Mouse (Mus musculus): ENCODE data around the gene Dner. TPM values are rescaled to one million over a fixed set of nuclear protein-coding genes. Genes with fewer than 3 reads are reported as not detected.

Dner gene
- polyA plus RNA-seq, 1 experiment from 2014 or later, result 0.89 TPM

DNA sequence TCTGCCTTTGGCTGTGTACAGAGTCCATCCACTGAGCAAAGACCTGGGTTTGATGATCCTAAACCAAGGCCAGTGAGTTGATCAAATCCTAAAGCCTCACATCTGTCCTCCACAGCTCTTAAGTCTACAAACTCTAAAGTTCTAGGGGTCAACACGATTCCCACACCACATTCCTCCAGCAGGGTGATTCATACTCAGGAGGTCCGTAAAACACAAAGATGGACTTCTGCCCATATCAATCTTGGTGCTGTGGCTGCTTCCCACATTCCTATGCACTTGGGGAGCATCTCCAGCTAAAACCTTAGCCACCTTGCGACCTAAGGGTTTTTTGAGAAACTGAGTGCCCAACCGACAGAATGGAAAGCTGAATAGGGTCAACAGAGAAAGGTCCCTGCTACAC lies 305.1 kb downstream of the Dner start:
- DNase-seq (ENCODE audit: low spot score), result no peak
- Histone ChIP-seq H3K27ac (no peak overlapping the region), H3K36me3 (no peaks in the 10 kb centered on the region), H3K4me1 (no peaks in the 10 kb centered on the region), H3K4me3 (no peak overlapping the region), H3K9me3 (replicated peaks) (no peaks in the 10 kb centered on the region), H3K27me3 (ENCODE audit: low read depth, poor library complexity, severe bottlenecking) (no peaks in the 10 kb centered on the region)
- WGBS, result 91% methylated on average over 4 of the region's 4 CpGs

DNA sequence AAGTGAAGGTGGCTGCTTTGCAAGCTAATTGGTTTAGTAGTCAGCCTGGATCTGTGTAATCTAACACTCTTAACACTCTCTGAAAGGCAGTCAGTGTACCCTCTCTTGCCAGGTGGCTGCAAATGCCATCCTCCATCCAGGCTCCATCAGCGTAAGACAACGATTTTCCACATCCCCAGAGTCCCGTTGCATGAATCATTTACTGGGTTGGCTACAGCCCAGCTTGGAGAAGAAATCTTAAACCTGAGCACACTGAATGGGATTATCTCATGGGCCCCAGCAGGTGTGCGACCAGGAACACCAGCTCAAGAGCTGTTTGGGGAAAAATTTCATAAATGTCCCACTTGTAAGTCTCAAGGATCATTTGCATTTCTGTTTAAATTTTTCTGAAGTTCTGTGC lies 308.4 kb downstream of the Dner start:
- DNase-seq (ENCODE audit: low spot score), result no peak
- Histone ChIP-seq H3K27me3 (ENCODE audit: low read depth, poor library complexity, severe bottlenecking) (no peaks in the 10 kb centered on the region), H3K4me3 (no peak overlapping the region), H3K4me1 (no peaks in the 10 kb centered on the region), H3K27ac (no peak overlapping the region), H3K9me3 (replicated peaks) (no peaks in the 10 kb centered on the region), H3K36me3 (no peaks in the 10 kb centered on the region)
- 82% methylated on average over 4 of the region's 4 CpGs for WGBS

DNA sequence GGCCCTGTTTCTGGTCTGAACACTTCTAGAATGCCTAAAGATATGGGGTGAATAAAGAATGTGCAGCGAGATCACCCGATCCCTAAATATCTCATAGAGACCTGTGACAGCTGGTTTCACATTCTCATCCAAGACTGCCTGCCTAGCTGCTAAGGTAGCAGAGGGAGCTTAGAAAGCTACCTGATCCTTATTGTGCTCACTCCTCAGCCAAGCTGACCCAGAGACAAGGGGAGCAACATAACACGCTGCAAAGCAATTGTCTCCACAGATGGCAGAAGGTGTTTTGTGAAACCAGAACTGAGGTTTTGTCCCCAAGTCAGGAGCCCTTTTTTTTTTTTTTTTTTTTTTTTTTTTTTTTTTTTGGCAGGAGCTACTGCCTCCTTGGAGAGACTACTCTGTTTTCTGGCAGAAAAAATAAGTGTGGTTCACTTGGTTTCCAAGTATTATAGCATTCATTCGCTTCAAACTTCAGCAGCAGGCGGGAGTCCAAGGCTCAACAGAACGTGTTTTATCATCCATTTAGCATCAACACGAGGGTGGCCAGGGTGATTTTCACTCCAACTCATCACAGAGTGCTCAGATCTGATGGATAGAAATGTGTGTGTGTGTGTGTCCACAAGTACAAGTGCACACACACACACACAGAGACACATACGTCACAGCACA lies 309.4 kb downstream of the Dner start:
- Histone ChIP-seq H3K4me3 (no peak overlapping the region), H3K4me1 (no peaks in the 10 kb centered on the region), H3K9me3 (replicated peaks) (no peaks in the 10 kb centered on the region), H3K36me3 (no peaks in the 10 kb centered on the region), H3K27ac (no peak overlapping the region), H3K27me3 (ENCODE audit: low read depth, poor library complexity, severe bottlenecking) (no peaks in the 10 kb centered on the region)
- no peak for DNase-seq (ENCODE audit: low spot score)
- 84% methylated on average over 8 of the region's 8 CpGs for WGBS

DNA sequence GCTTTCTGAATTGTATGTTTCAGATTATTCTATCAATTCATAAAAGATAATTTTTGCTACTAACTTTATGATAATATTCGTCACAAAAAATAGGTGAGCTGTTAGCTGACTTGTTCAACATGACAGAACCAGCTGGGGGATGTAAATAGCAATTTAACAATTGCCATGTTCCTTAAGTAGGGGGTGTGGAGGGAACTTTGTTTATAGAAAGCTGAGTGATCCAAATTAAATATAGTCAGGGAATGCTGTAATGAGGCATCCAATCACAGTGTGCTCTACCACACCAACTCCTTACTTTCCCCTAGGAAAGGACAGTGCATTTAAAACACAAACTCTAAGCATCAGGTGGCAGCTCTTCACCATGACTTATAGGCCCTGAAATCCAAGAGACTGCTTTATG lies 313.3 kb downstream of the Dner start:
- no peak for DNase-seq (ENCODE audit: low spot score)
- H3K9me3 ChIP-seq (replicated peaks), result no peaks in the 10 kb centered on the region
- H3K27me3 ChIP-seq (ENCODE audit: low read depth, poor library complexity, severe bottlenecking), result no peaks in the 10 kb centered on the region
- WGBS, result 81% methylated on average over 1 of the region's 1 CpGs
- H3K36me3 ChIP-seq, result no peaks in the 10 kb centered on the region
- no peak overlapping the region for H3K4me3 ChIP-seq
- H3K4me1 ChIP-seq, result no peaks in the 10 kb centered on the region
- H3K27ac ChIP-seq, result no peak overlapping the region

DNA sequence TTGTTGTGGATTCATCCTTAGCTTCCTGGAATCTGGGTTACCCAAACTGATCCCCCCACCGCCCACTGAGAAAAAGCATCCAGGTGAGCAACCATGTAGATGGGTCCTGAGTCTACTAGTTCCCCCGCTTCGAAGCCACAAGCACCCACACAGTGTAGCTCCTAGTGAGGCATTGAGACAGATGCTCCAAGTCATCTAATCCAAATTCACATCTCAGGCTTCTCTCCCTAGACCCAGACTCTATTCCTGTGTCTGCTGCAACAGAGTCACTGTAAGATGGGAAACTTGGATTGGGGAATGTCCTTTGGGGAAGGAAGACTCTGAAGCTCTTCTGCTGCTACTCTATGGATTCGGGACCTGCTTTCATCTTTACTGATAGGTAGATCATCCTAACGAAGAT lies 314.0 kb downstream of the Dner start:
- Histone ChIP-seq H3K9me3 (replicated peaks) (no peaks in the 10 kb centered on the region), H3K36me3 (no peaks in the 10 kb centered on the region), H3K4me1 (no peaks in the 10 kb centered on the region), H3K27ac (no peak overlapping the region), H3K27me3 (ENCODE audit: low read depth, poor library complexity, severe bottlenecking) (no peaks in the 10 kb centered on the region), H3K4me3 (no peak overlapping the region)
- 93% methylated on average over 5 of the region's 5 CpGs for WGBS
- DNase-seq (ENCODE audit: low spot score), result no peak

DNA sequence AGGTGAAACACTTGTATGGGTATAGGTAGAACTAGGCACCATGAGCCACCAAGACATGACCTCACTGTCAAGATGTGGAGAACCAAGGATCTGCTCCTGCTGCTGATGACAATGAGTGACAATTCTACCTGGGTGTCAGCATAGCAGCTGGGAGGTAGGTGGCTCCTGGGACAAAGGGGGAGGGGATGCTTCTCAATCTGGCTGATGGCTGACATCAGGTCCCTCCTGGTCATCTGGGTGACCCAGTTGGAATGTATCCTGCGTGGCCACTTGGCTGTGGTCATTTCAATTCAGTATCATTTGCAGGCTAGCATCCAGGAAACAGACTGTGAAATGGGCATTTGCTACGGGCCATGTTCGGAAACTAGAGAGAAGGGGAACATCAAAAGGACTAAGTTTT lies 315.1 kb downstream of the Dner start:
- H3K27me3 ChIP-seq (ENCODE audit: low read depth, poor library complexity, severe bottlenecking), result no peaks in the 10 kb centered on the region
- 79% methylated on average over 3 of the region's 3 CpGs for WGBS

DNA sequence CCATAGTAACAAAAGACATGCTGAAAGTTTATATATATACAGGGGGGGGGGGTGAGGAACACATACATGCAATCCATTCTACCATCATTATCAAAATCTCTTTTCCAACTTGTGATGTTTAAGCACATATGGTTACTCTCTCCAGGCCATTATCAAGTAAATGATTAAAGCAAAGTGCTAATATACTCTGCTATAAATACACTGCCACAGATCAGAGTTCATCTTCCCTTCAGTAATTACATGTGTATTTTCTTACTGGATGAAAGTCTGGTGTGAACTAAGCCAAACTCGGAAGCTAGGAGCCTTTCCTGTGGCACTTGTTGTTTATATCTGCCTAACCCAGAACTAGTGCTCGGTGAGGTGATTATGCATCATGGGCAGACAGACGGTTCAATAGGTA lies 328.3 kb downstream of the Dner start:
- H3K36me3 ChIP-seq, result no peaks in the 10 kb centered on the region
- H3K27ac ChIP-seq, result no peak overlapping the region
- WGBS, result 78% methylated on average over 3 of the region's 3 CpGs
- DNase-seq (ENCODE audit: low spot score), result no peak
- no peaks in the 10 kb centered on the region for H3K4me1 ChIP-seq
- H3K9me3 ChIP-seq (replicated peaks), result no peaks in the 10 kb centered on the region
- H3K4me3 ChIP-seq, result no peak overlapping the region
- H3K27me3 ChIP-seq (ENCODE audit: low read depth, poor library complexity, severe bottlenecking), result no peaks in the 10 kb centered on the region

More for the DNA sequence above, 315.1 kb downstream of the Dner start:
- no peak for DNase-seq (ENCODE audit: low spot score)
- Histone ChIP-seq H3K4me3 (no peak overlapping the region), H3K9me3 (replicated peaks) (no peaks in the 10 kb centered on the region), H3K36me3 (no peaks in the 10 kb centered on the region), H3K4me1 (no peaks in the 10 kb centered on the region), H3K27ac (no peak overlapping the region)

DNA sequence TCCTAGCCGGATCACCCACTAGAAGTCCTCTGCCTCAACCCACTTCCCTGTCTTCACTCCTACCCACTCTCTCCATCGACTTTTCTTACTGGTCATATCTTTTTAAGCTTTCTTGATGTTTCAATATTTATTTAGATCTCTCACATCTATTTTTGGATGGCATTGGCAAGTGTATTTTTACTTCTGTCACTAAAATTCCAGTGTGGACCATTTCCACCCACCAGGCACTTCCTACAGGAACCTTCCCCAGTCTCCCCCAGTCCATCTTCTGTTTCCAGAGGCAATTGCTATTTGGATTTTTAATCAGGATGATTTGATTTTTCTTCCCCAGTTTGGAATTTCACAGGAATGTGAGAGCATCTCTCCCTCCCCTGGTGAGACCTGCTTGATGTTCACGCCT lies 329.5 kb downstream of the Dner start:
- H3K27ac ChIP-seq, result no peak overlapping the region
- H3K27me3 ChIP-seq (ENCODE audit: low read depth, poor library complexity, severe bottlenecking), result no peaks in the 10 kb centered on the region
- no peaks in the 10 kb centered on the region for H3K9me3 ChIP-seq (replicated peaks)
- WGBS, result 74% methylated on average over 3 of the region's 3 CpGs
- no peak for DNase-seq (ENCODE audit: low spot score)
- no peaks in the 10 kb centered on the region for H3K36me3 ChIP-seq
- H3K4me1 ChIP-seq, result no peaks in the 10 kb centered on the region
- no peak overlapping the region for H3K4me3 ChIP-seq

DNA sequence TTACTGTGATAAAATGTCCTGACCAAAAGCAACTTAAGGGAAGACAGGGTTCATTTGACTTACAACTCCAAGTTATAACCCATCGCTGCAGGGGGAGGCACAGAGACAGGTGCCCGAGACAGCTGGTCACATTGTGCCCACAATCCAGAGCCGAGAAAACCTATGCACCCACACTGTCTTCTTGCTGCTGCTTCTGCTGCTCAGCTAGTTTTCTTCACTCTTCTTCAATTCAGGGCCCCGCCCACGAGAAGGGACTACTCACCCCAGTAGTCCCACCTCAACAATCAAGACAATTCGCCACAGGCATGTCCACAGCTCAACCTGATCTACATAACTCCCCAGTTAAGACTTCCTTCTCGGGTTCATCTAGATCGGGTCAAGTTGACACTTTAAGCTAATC lies 332.1 kb downstream of the Dner start, which contains the start of gene Pid1:
TSS of gene Pid1 (minus strand) at position 214 of the 400 bp plus-strand sequence.
- Histone ChIP-seq H3K36me3 (no peaks in the 10 kb centered on the region), H3K4me3 (no peak within 1 kb of the TSS), H3K27ac (no peak within 1 kb of the TSS), H3K4me1 (no peaks in the 10 kb centered on the region), H3K9me3 (replicated peaks) (no peaks in the 10 kb centered on the region), H3K27me3 (ENCODE audit: low read depth, poor library complexity, severe bottlenecking) (no peaks in the 10 kb centered on the region)
- DNase-seq (ENCODE audit: low spot score), result no peak
- WGBS, result 84% methylated on average over 8 of the region's 8 CpGs

DNA sequence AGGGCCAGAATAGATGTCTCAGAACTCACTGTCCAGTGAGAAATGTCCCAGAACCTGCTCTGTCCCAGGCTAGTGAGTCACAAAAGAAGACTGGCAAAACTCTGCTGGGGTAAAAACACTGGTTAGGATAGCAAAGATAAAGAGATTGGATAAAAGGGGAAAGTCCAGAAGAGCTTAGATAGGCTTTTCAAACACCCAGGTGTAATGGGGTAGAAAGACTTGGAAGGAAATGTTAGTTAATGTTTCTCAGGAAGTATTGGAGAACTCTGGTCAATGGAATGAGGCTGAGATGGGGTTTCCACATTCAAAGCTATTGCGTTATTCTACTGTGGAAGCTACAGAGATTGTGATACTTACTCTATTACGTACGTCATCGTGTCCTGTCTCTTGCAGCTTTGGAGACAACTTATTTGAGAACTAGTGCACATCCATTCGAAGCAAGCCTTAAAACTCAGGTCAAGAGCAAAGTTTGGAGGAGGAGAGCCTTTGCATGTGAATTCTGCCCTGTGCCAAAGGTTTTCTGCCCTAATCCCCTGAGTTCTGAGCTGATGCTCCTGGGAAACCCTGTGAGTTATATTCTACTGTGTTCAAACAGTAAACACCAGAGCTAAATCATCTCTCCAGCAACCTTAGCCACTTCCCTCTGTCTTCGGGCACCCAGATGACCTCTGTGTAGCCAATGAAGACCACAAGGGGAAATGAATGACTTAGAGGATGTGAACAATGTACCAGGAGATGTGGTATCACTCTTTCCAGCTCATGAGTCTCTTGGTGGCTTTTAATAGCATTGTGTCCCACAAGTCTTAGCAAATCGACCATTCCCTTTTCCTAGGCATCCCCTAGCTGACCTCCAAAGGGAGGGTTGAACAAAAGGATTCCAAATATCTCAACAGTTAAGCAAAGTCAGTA lies 333.1 kb downstream of the Dner start:
- H3K27me3 ChIP-seq (ENCODE audit: low read depth, poor library complexity, severe bottlenecking), result no peaks in the 10 kb centered on the region
- WGBS, result 86% methylated on average over 7 of the region's 7 CpGs
- no peak overlapping the region for H3K4me3 ChIP-seq
- no peak for DNase-seq (ENCODE audit: low spot score)
- H3K9me3 ChIP-seq (replicated peaks), result no peaks in the 10 kb centered on the region
- H3K27ac ChIP-seq, result no peak overlapping the region
- H3K36me3 ChIP-seq, result no peaks in the 10 kb centered on the region
- H3K4me1 ChIP-seq, result no peaks in the 10 kb centered on the region

DNA sequence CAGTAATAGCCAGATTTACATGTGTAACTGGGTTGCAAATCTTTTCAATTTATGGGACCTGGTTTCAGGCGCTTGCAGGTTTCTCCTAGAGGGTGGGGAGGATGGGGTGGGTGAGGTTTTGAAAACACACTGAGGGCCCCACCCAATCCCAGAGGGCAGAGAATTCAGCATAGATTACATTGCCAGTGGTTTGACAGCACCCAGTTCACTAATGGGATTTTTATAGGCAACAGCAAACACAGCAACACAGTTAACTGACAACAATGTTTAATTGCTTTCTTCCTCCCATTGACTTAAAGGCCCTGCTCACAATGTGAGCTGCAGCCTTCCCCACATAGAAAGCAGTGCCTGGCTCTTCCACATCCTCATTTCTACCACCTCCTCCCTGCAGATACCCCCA lies 333.8 kb downstream of the Dner start:
- no peaks in the 10 kb centered on the region for H3K36me3 ChIP-seq
- DNase-seq (ENCODE audit: low spot score), result no peak
- H3K27ac ChIP-seq, result no peak overlapping the region
- WGBS, result 81% methylated on average over 1 of the region's 1 CpGs
- no peaks in the 10 kb centered on the region for H3K4me1 ChIP-seq
- H3K27me3 ChIP-seq (ENCODE audit: low read depth, poor library complexity, severe bottlenecking), result no peaks in the 10 kb centered on the region
- no peak overlapping the region for H3K4me3 ChIP-seq
- H3K9me3 ChIP-seq (replicated peaks), result no peaks in the 10 kb centered on the region

DNA sequence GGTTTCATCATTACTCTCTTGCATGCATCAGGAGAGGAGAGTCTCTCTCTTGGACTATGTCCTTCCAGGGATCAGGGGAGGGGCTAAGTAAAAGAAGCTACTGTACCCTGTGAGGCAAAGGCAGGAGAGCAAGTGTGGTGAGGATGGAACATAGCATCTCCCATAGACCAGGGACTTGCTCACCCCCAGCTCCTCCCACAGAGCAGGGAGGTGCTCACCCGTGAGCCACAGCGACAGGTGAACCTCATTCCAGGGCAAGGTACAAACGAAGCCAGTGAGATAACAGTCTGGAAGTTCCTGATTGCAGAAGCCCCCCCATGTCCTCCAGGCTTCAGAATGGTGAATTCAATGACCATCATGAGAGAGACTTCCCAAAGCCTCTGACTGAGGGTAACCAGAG lies 334.6 kb downstream of the Dner start:
- H3K27ac ChIP-seq, result no peak overlapping the region
- H3K36me3 ChIP-seq, result no peaks in the 10 kb centered on the region
- 82% methylated on average over 3 of the region's 3 CpGs for WGBS
- H3K4me3 ChIP-seq, result no peak overlapping the region
- no peak for DNase-seq (ENCODE audit: low spot score)
- no peaks in the 10 kb centered on the region for H3K4me1 ChIP-seq
- H3K9me3 ChIP-seq (replicated peaks), result no peaks in the 10 kb centered on the region
- H3K27me3 ChIP-seq (ENCODE audit: low read depth, poor library complexity, severe bottlenecking), result no peaks in the 10 kb centered on the region

DNA sequence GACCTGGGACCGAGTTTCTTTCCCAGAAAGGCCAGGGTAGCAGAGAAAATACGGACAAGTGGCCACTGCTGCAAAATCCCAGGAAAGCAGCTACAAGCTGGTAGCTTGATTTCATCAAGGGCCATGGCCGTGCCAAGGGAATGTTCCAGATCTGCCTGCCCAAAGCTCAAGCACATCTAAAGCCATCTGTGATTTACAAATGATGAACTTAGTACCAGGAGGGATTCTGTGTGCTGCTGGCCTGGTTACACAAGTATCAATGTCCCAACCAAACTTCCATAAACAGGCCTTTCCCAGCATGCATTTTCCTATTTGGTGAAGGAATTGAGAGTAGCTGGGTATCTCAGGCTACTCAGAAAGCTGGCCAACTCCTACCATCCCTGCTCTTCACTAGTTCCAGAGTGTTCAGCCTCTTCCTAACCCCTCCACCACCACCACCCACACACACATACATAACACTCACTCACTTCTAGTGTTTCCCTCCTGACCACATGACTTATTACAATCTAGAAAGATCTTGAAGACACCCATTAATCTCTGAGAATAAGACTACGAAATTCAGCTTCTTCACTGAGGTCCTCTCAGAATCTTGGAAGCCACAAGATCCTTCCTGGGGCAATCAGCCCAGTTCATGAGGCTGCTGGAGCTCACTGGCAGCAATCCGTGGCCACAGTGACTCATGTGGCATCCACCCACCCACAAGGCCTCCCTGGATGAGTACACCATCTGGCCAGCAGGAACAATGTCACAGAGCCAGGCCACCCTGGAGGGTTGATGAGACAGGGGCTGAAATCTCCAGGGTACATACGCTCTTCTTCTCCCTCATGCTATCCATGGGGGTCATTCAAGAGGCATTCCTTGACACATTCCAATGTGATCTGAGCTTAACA lies 336.2 kb downstream of the Dner start:
- Histone ChIP-seq H3K27me3 (ENCODE audit: low read depth, poor library complexity, severe bottlenecking) (no peaks in the 10 kb centered on the region), H3K9me3 (replicated peaks) (no peaks in the 10 kb centered on the region), H3K4me1 (no peaks in the 10 kb centered on the region), H3K4me3 (no peak overlapping the region), H3K27ac (no peak overlapping the region), H3K36me3 (no peaks in the 10 kb centered on the region)
- 94% methylated on average over 6 of the region's 6 CpGs for WGBS
- DNase-seq (ENCODE audit: low spot score), result no peak

Data from limb, embryonic 10.5 days (tissue).